Mouse (Mus musculus) adrenal gland (tissue): ENCODE measurements around the gene Morf4l2.
"Not testable (repeated sequence)": the region's sequence is repeated elsewhere in the genome, so short reads cannot be mapped to it uniquely, and the experiment has no call there.

Experiments
- intact Hi-C: fragments of 180-260 bp; cut with DNase I; formaldehyde crosslinking; loops from one replicate; pipeline ENCODE4 v1.15.1; 2025
- long read RNA-seq, 2 experiments: library from polyadenylated mRNA; unstranded; transcript quantifications; one replicate each; pipeline ENCODE4 v2.0.0; 2020; ENCODE audit warnings: borderline replicate concordance in 1 of 2; ENCODE audit not compliant: insufficient replicate concordance in 1 of 2

Morf4l2 gene
- long read RNA-seq, experiment 1, transcript Morf4l2-212 (4 exons, 1,811 nt) = minor isoform, 8 of 142 reads
- long read RNA-seq, experiment 1, transcript Morf4l2-202 (4 exons, 1,859 nt) = major isoform, 107 of 142 reads
- long read RNA-seq, experiment 1, transcript Morf4l2-215 (3 exons, 1,782 nt) = minor isoform, 5 of 142 reads
- long read RNA-seq, experiment 1, partial matches to known transcripts = 2 of 142 reads
- long read RNA-seq, experiment 1, other reads (novel, unspliced or antisense) = 17 of 142 reads
- long read RNA-seq, experiment 2, transcript Morf4l2-202 (4 exons, 1,859 nt) = major isoform, 106 of 138 reads
- long read RNA-seq, experiment 2, partial matches to known transcripts = 1 of 138 reads
- long read RNA-seq, experiment 2, other reads (novel, unspliced or antisense) = 23 of 138 reads

DNA sequence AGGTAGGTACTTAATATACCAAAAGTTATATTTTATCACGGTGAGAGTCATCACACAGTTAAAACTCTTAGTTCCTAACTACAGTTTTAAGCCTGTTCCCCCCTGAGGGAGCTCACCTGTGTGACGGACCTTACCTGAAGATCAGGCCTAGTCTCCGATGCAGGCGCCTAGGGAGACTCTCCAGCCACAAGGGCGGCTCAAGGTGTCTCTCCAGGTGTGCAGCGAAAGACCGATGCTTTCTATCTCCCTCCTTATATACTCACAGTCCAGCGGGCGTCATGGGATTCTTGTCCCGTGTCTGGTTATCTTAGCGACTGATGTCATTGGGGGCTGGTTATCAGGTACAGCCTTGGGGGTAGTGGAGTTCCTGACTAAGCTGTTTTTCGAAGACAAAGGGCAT lies at the start of gene Morf4l2:
Gene Morf4l2, minus strand, starts transcription at position 232 of the 400 bp plus-strand sequence.
- intact Hi-C loops = loop anchor here (2.0 to 5.0 kb wide), 2 partner anchors 77 to 274 kb away; no protein-coding TSS in a partner anchor

- intact Hi-C loops = no loop called here
Measured at GRCm38 (mm10) chrX:136789446-136789845, 46.0 kb upstream of the Morf4l2 start.

GRCm38 (mm10) chrX:136780041-136780440 lies 36.6 kb upstream of the Morf4l2 start, which contains the start of gene Glra4:
TSS of gene Glra4 (minus strand) at chrX:136780141.
- intact Hi-C loops = no loop called here

DNA sequence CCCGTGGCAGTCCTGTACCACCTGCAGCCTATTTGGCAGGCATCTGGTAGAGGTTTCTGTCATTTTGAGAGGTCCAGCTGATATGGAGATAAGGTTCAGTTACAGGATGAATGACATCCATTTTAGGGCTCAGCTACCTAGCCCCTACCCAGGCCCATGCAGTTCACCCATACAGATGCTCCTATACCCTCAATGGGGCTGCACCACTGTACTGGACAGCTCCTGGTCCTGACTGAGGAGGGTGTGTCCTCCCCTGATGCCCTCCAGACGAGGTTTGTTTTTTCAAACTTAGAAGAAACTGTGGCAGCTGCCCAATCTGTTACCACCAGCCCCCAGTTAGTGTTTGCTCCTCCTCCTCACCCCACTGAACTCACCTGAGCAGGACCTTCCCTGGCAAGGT lies 35.8 kb upstream of the Morf4l2 start:
- intact Hi-C loops = no loop called here

- intact Hi-C loops = no loop called here
Measured at GRCm38 (mm10) chrX:136778046-136778445, 34.6 kb upstream of the Morf4l2 start.

DNA sequence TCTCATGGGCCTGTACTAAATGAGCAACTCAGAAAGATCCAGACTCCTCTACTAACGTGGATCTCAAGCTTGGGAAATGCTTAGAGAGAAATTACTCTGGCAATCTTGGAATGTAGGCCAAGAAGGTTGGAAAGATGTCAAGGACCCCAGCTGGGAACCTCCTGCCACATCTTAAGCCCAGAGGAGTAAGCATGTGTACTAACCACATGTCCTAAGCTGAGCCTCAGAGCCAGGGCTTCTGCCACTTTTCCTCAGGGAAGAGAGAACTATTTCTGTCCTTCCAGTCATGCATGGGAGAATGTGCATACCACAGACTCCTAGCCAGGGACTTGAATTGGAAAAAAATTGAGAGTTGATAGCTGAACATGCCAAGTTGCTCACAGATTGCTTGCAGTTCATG lies 29.5 kb upstream of the Morf4l2 start:
- intact Hi-C loops = no loop called here

DNA sequence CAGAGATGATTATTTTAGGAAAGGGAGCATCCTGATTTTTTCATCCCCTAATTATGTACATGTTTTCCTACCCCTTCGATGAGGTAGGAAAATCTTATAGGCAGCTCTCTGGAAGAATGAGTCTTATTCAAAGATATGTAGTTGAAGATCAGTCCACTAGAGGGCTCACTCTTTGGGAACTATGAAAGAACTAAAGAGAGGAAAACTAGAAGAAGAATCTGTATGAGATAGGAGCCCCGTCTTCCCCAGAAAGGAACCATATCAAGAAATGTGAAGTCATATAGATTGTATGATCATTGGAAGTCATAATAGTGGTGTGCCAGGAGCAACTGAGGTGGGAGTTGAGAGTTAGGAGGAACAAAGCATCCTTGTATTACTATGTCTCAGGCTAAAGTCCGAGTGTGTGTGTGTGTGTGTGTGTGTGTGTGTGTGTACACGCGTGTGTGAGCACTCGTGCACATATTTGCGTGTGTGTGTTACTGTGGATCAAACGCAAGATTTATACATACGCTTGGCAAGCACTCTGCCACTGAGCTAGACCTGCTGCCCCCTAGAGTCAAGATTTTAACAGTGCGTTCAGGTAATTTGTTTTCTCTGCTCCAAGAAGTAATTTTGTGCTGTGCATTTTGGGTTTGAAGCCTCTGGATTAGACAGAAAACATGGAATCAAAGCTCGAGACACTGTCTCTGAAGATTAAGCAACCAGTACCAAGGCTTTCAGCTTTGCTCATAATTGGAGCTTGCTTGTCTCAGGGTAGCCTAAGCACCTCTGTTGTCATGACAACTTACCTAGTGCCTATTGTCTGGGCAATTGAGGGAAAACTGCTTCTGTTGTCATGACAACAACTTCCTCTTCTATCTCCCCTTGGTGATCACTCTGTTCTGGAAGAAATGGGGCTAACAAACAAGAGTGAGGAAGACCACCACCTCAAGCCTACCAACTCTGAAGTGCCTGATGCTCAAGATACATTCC lies 17.9 kb upstream of the Morf4l2 start:
- intact Hi-C loops = loop anchor here (5.0 kb wide), 1 partner anchor 61 kb away; the partner anchor contains the start of gene Plp1

- intact Hi-C loops = no loop called here
Measured at GRCm38 (mm10) chrX:136755464-136755863, 12.0 kb upstream of the Morf4l2 start.

DNA sequence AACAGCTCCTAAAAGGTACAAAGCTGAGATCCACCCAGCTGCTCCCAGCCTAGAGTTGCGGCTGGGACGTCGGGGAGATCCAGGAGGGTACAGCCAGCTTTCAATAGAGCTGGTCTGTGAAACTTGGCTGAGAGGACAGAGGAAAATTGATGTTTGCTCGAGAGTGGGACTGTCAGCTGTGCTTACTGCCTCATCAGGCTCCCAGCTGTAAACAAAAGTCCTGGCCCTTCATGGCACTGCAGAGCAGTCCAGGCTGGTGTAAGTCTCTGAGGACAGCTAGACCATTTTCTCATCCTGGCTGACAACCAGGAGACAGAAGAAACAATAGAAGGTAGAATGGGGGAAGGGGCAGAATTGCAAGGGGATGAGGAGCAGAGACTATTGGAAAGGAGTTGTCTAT lies 5.8 kb upstream of the Morf4l2 start:
- intact Hi-C loops = no loop called here

DNA sequence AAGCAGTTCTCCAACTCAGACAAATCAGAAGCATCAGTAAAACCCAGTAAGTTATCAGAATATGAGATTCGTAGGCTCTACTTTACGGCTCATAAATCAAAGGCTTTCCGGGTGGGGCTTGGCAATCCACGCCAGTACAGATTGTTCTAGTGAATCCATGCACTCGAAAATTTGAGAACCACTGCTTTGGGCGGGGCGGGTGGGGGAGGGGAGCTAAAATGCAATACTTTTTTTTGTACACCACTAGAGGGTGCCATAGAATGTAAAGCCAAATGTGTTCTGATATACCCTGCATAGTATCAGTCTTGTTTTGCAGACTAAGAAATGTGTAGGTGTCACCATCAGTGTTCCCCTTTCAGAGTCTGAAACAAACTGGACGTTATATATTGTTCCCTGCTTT lies 1.2 kb upstream of the Morf4l2 start:
- intact Hi-C loops = loop anchor here (5.0 kb wide), 1 partner anchor 273 kb away; no protein-coding TSS in a partner anchor

- intact Hi-C loops = loop anchor here (2.0 to 5.0 kb wide), 2 partner anchors 78 to 275 kb away; no protein-coding TSS in a partner anchor
Measured at GRCm38 (mm10) chrX:136742661-136743103, 808 bp downstream of the Morf4l2 start.

DNA sequence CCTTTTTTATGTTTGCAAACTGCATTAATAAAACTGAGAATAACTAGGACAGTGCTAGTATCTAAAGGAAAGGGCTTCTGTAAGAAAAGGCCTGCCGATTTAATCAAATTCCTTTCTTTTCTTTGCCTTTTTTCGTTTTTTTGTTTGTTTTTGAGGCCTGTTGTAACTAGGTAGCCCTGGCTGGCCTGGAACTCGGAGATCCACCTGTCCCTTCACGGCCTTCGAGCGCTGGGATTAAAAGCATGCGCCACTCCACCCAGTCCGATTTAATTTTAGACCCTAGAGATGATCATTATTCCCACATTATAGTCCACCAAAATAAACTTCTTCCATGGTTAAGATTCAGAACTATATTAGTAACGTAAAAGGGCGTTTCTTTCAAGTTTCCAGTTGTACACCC lies 1.2 kb downstream of the Morf4l2 start:
- intact Hi-C loops = loop anchor here (2.0 to 5.0 kb wide), 2 partner anchors 79 to 275 kb away; no protein-coding TSS in a partner anchor

DNA sequence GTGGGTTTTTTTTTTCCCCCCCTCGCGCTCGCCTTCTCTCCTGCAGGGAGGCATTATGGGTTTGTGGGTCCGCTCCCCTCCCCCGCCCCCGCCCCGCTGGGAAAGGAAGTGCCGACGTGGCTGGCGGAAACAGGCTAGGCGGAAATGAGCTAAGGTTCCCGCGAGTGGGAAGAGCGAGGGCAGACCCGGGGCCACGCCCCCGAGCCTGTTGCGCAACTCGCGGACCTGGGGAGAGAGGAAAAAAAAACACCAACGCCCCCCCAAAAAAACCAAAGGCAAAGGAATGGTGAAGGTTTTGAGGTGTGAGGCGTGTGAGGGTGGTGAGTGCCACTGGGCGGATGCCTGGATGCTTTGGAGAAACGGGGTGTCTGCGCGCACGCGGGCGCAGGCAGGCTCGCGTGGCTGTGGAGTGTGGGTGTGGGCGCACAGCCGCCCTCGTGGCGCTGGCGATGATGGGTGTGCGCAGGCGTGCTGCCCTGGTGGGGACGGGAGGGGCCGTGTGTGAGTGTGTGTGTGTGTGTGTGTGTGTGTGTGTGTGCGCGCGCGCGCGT lies 1.8 kb downstream of the Morf4l2 start:
- intact Hi-C loops = loop anchor here (2.0 to 5.0 kb wide), 2 partner anchors 79 to 276 kb away; no protein-coding TSS in a partner anchor

GRCm38 (mm10) chrX:136740791-136741650 lies 2.5 kb downstream of the Morf4l2 start:
- intact Hi-C loops = loop anchor here (5.0 kb wide), 1 partner anchor 276 kb away; no protein-coding TSS in a partner anchor

GRCm38 (mm10) chrX:136740087-136740790 lies 3.3 kb downstream of the Morf4l2 start:
- intact Hi-C loops = loop anchor here (5.0 kb wide), 1 partner anchor 277 kb away; no protein-coding TSS in a partner anchor

DNA sequence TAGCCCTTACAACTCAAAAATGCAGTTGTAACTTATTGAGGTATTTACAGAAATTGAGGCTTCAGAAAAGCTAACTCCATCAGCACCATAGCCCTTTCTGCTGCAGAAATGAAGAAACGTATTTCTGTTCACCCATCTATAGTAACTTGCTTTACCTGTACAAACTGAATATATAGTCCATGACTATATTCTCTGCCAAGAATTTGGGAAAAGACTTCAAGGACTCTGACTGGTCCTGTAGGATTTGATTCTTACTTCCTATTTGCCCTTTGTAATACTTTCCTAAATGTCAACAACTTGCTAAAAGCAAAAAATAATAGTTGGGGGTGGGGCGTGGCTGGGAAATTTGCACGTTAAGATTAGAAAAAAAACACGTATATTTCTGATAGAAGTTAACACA lies 11.5 kb downstream of the Morf4l2 start:
- intact Hi-C loops = no loop called here

DNA sequence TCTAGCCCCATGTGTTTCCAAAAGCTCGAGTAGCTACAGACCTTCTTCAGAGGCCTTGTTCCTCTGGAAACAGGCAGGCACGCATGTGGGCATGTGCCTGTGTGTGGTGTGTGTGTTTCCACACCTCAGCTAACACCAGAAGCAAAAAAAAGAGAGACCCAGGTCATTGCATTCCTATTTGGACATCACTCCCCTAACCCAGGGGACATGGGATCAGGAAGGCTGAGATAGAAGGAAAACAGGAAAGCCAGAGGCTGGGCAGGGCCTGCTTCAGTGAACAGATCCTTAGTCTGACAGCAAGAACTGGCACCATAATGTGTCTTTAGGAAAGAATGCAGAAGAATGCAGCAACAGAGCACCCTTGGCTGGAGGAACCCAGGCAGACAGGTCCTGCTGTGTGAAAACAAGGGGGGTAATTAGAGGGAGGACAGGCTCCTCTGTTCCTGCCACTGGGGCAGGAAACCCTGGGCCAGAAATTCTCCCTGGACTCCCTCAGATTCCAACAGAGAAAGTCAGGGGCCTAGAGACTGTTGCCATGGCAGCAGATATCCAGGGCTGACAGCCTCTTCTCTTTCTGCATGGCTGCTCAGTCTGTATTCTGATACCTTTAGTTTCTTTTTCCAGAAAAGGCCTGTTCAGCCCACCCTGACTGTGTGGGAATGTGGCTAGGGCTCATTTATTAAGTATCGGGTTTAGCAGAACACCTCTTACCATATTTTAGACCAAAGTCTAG lies 28.6 kb downstream of the Morf4l2 start:
- intact Hi-C loops = not testable (repeated sequence)

DNA sequence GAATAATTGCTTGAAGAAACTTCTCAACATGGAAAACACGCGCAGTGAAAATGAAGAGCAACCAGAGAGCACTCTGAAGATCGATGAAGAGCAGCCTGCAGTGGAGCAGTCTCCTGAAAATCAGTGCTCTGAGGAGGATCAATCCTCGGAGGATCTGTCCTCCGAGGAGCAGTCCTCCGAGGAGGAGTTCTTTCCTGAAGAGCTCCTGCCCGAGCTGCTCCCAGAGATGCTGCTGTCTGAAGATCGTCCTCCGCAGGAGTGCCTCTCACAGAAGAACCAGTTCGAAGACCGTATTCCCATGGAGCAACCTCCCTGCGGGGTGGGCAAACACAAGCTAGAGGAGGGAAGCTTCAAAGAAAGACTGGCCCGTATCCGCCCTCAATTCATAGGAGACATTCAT lies 34.7 kb downstream of the Morf4l2 start:
- intact Hi-C loops = no loop called here
